Mouse (Mus musculus) liver, embryonic 15.5 days (tissue): ENCODE results near the gene Agap3. TPM values are rescaled to one million over a fixed set of nuclear protein-coding genes. Genes with fewer than 3 reads are reported as not detected.

Experiments used
- ATAC-seq: fragments of 200-750 bp; cut with Nextera tagmentation; 2 replicates; pipeline ENCODE4 v1.8.0; 2017; ENCODE audit warnings: moderate number of reproducible peaks, mild to moderate bottlenecking, moderate library complexity; ENCODE audit not compliant: insufficient read depth
- H3K27ac ChIP-seq: fragments of 300-500 bp; sonication (generic); replicated peaks from 2 replicates; pipeline ENCODE4 v1.5.1; 2015; ENCODE audit warnings: mild to moderate bottlenecking, inconsistent platforms
- H3K27me3 ChIP-seq: fragments of 300-500 bp; sonication (generic); 2 replicates; pipeline ENCODE4 v1.6.1; 2015; ENCODE audit warnings: mild to moderate bottlenecking, inconsistent platforms
- H3K36me3 ChIP-seq: fragments of 300-500 bp; sonication (generic); replicated peaks from 2 replicates; pipeline ENCODE4 v1.6.1; 2015; ENCODE audit warnings: moderate library complexity, mild to moderate bottlenecking, inconsistent platforms
- H3K4me1 ChIP-seq: fragments of 300-500 bp; sonication (generic); replicated peaks from 2 replicates; pipeline ENCODE4 v1.6.1; 2015; ENCODE audit warnings: inconsistent platforms
- H3K4me2 ChIP-seq: fragments of 300-500 bp; sonication (generic); 2 replicates; pipeline ENCODE4 v1.6.1; 2015; ENCODE audit warnings: moderate library complexity, mild to moderate bottlenecking, inconsistent platforms
- H3K4me3 ChIP-seq: fragments of 300-500 bp; sonication (generic); replicated peaks from 2 replicates; pipeline ENCODE4 v1.5.1; 2015; ENCODE audit warnings: mild to moderate bottlenecking, inconsistent platforms
- H3K9ac ChIP-seq: fragments of 300-500 bp; sonication (generic); 2 replicates; pipeline ENCODE4 v1.6.1; 2015; ENCODE audit warnings: moderate library complexity, mild to moderate bottlenecking, inconsistent platforms
- H3K9me3 ChIP-seq: fragments of 300-500 bp; sonication (generic); replicated peaks from 2 replicates; pipeline ENCODE4 v1.6.1; 2016; ENCODE audit warnings: inconsistent platforms
- WGBS: fragments of 180-500 bp; shearing (Covaris S2); methylation state at CpG from one replicate; pipeline ENCODE4 v1.1.7; 2015; ENCODE audit warnings: mixed read lengths; ENCODE audit not compliant: insufficient replicate concordance; 5-methylcytosine and 5-hydroxymethylcytosine counted together
- polyA plus RNA-seq: library from polyadenylated mRNA; unstranded; fragments of >200 nt; fragmentation: Nextera tagmentation; extraction: Ambion mirVana; gene quantifications from 2 replicates; pipeline ENCODE4 v1.2.1, GENCODE M21; 2015

Gene Agap3
- polyA plus RNA-seq, 1 experiment from 2014 or later = 11.3 TPM

- Histone ChIP-seq H3K27me3 (peaks cover 9% of the 10 kb centered on the region; the same call in 1 of the 2 replicates), H3K9ac (no peak overlapping the region), H3K4me2 (no peak overlapping the region), H3K4me3 (no peak overlapping the region), H3K27ac (no peak overlapping the region), H3K9me3 (no peaks in the 10 kb centered on the region), H3K4me1 (0 out of 2 replicates have a peak, but pooled peaks cover 4% of the 10 kb centered on the region), H3K36me3 (no peaks in the 10 kb centered on the region)
- WGBS = 73% methylated on average over 22 of the region's 22 CpGs
- no peak for ATAC-seq
Observed at GRCm38 (mm10) chr5:24539571-24540296, 87.8 kb downstream of the Agap3 start.

DNA sequence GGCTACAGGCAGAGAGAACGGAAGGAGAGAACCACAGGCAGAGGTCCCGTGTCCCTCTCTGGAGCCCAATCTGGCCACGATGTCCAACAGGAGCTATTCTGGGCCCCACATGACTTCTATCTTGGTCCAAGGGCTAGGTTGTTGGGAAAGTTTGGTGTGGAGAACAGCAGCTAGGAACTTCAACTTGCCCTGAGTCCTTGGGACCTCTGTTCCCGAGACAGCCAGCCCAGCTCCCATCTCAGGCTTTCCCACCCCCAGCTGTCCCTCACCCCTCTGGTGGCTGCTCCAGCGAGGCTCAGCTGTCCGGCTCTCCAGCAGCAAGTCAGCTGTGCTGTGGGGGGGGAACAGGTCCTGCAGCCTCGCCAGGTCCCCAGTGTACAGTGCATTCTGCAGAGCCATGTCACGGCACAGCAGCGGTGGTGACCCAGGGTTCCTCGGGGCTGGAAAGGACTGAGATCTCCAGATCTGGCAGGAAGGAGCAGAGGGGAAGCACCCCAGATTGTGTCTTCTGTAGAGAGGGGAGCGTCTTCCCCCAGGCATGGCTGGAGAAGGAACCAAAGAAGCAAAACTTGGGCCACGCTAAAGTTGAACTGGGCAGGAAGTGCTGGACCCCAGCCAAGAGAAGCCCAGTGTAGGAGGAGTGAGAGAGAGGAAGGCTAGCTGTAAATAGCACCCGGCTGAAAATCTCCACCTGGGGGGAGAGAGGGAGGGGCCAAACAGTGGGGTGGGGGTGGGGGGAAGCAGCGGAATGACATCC lies 88.6 kb downstream of the Agap3 start, which contains the start of gene Asb10:
Asb10 (minus strand) TSS at position 592 of the 757 bp plus-strand sequence.
- Histone ChIP-seq H3K4me3 (no peak within 1 kb of the TSS), H3K9ac (no peak within 1 kb of the TSS), H3K9me3 (no peaks in the 10 kb centered on the region), H3K4me1 (0 out of 2 replicates have a peak, but pooled peaks cover 4% of the 10 kb centered on the region), H3K27me3 (peaks cover 9% of the 10 kb centered on the region; the same call in 1 of the 2 replicates), H3K4me2 (peak within 1 kb of the TSS; percentile 29), H3K27ac (no peak within 1 kb of the TSS), H3K36me3 (no peaks in the 10 kb centered on the region)
- WGBS = 13% methylated on average over 14 of the region's 14 CpGs
- ATAC-seq = no peak

- H3K4me1 ChIP-seq = 0 out of 2 replicates have a peak, but pooled peaks cover 4% of the 10 kb centered on the region
- ATAC-seq = no peak
- peaks cover 9% of the 10 kb centered on the region; the same call in 1 of the 2 replicates for H3K27me3 ChIP-seq
- H3K36me3 ChIP-seq = no peaks in the 10 kb centered on the region
- H3K4me3 ChIP-seq = no peak overlapping the region
- H3K9me3 ChIP-seq = no peaks in the 10 kb centered on the region
- H3K4me2 ChIP-seq = peak overlapping the region; percentile 29
- 20% methylated on average over 6 of the region's 6 CpGs for WGBS
- H3K9ac ChIP-seq = no peak overlapping the region
- no peak overlapping the region for H3K27ac ChIP-seq
Observed at GRCm38 (mm10) chr5:24541144-24541569, 89.2 kb downstream of the Agap3 start.

GRCm38 (mm10) chr5:24542643-24543042 lies 90.7 kb downstream of the Agap3 start:
- H3K9ac ChIP-seq = no peak overlapping the region
- no peaks in the 10 kb centered on the region for H3K9me3 ChIP-seq
- H3K36me3 ChIP-seq = no peaks in the 10 kb centered on the region
- 0 out of 2 replicates have a peak, but pooled peaks cover 4% of the 10 kb centered on the region for H3K4me1 ChIP-seq
- peaks cover 9% of the 10 kb centered on the region; the same call in 1 of the 2 replicates for H3K27me3 ChIP-seq
- H3K4me3 ChIP-seq = no peak overlapping the region
- no peak for ATAC-seq
- no peak overlapping the region for H3K27ac ChIP-seq
- WGBS = 57% methylated on average over 7 of the region's 7 CpGs
- H3K4me2 ChIP-seq = no peak overlapping the region

DNA sequence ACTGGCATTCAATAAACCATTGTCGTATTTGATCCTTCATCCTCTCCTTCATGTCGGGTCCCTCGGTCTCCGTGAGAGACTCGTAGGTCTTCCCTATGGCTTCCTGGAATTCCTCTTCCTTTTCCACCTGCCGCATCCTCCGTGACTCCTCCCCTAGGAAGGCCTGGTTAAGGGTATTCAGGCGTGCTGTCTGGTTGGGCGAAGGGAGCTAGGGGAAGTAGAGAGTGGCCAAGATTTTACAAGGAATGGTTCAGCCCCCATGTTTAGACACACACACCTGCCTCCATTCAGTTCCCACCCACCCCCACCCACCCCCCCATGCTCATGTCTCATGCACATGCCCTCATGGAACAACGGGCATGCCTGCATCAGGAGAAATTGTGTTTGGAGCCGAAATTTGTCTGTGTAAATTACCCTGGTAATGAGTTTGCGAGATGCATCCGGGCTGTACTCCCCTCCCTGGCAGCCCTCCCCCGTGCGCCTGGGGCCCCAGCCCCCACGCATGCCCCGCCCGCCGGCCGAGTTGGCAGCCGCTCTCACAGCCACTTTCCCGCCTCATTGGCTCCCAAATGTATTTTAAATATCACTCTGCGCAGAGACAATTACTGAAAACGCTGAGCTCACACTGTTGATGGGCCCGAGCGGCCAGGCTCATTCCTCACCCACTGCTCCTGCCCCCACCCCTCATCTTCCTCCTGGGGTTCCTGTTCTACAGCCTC lies 98.8 kb downstream of the Agap3 start:
- ATAC-seq = no peak

GRCm38 (mm10) chr5:24551317-24551688 lies 99.3 kb downstream of the Agap3 start:
- Histone ChIP-seq H3K4me3 (no peak overlapping the region), H3K9ac (no peak overlapping the region), H3K36me3 (no peaks in the 10 kb centered on the region), H3K4me1 (no peaks in the 10 kb centered on the region), H3K27me3 (peaks cover 50% of the 10 kb centered on the region), H3K9me3 (no peaks in the 10 kb centered on the region), H3K4me2 (no peak overlapping the region), H3K27ac (no peak overlapping the region)
- no peak for ATAC-seq
- 22% methylated on average over 2 of the region's 2 CpGs for WGBS

More for the DNA sequence above, 98.8 kb downstream of the Agap3 start:
- H3K4me3 ChIP-seq = no peak overlapping the region
- H3K9ac ChIP-seq = no peak overlapping the region
- 26% methylated on average over 26 of the region's 26 CpGs for whole genome bisulfite sequencing
- no peaks in the 10 kb centered on the region for H3K9me3 ChIP-seq
- peaks cover 50% of the 10 kb centered on the region for H3K27me3 ChIP-seq
- no peak overlapping the region for H3K27ac ChIP-seq
- no peaks in the 10 kb centered on the region for H3K36me3 ChIP-seq
- H3K4me1 ChIP-seq = no peaks in the 10 kb centered on the region
- no peak overlapping the region for H3K4me2 ChIP-seq

Other genes with a start within 250 kb of the Agap3 start
- 0.35 and 0.68 TPM in 2 replicates for gene Kcnh2, start 100.6 kb upstream of the Agap3 start, polyA plus RNA-seq
- gene Nos3, start 87.4 kb upstream of the Agap3 start, polyA plus RNA-seq = 2.1 and 2.5 TPM in 2 replicates
- 0.58 and 2.2 TPM in 2 replicates for gene Atg9b, start 60.0 kb upstream of the Agap3 start, polyA plus RNA-seq
- 25.6 and 30.8 TPM in 2 replicates for gene Abcb8, start 58.5 kb upstream of the Agap3 start, polyA plus RNA-seq
- not detected in 2 replicates for gene Asic3, start 38.8 kb upstream of the Agap3 start, polyA plus RNA-seq
- gene Cdk5, start 28.6 kb upstream of the Agap3 start, polyA plus RNA-seq = 7.7 and 8.8 TPM in 2 replicates
- gene Slc4a2, start 28.3 kb upstream of the Agap3 start, polyA plus RNA-seq = 8.9 and 10.3 TPM in 2 replicates
- 49.3 and 55.5 TPM in 2 replicates for gene Fastk, start 6.9 kb upstream of the Agap3 start, polyA plus RNA-seq
- 5.1 and 5.5 TPM in 2 replicates for gene Tmub1, start 4.3 kb upstream of the Agap3 start, polyA plus RNA-seq
- not detected in 2 replicates for gene Gbx1, start 75.0 kb downstream of the Agap3 start, polyA plus RNA-seq
- gene Asb10, start 88.8 kb downstream of the Agap3 start, polyA plus RNA-seq = 0.07 and 0.12 TPM in 2 replicates
- gene 4931409K22Rik, start 104.6 kb downstream of the Agap3 start, polyA plus RNA-seq = not detected in 2 replicates
- 43.2 and 44.4 TPM in 2 replicates for gene Abcf2, start 125.3 kb downstream of the Agap3 start, polyA plus RNA-seq
- gene Chpf2, start 134.6 kb downstream of the Agap3 start, polyA plus RNA-seq = 10.5 and 13.4 TPM in 2 replicates
- 1.3 and 1.5 TPM in 2 replicates for gene Smarcd3, start 172.2 kb downstream of the Agap3 start, polyA plus RNA-seq
- gene Nub1, start 233.4 kb downstream of the Agap3 start, polyA plus RNA-seq = 12.4 and 12.5 TPM in 2 replicates